Mouse (Mus musculus) neural tube, embryonic 14.5 days (tissue): Measurements from ENCODE around the gene Cdcp1. TPM values are rescaled to one million over a fixed set of nuclear protein-coding genes. Genes with fewer than 3 reads are reported as not detected.

ENCODE experiments used
- ATAC-seq: fragments of 200-750 bp; cut with Nextera tagmentation; 2 replicates; pipeline ENCODE4 v1.8.0; 2017; ENCODE audit warnings: low read depth, mild to moderate bottlenecking, moderate TSS enrichment, moderate library complexity
- H3K27ac ChIP-seq: fragments of 300-500 bp; sonication (generic); 2 replicates; pipeline ENCODE4 v1.5.1; 2014; ENCODE audit warnings: low read depth, mild to moderate bottlenecking, control low read depth, low read length, moderate library complexity, mixed read lengths
- H3K27me3 ChIP-seq: fragments of 300-500 bp; sonication (generic); 2 replicates; pipeline ENCODE4 v1.6.1; 2014; ENCODE audit warnings: low read length; ENCODE audit not compliant: control insufficient read depth, insufficient read depth
- H3K36me3 ChIP-seq: fragments of 300-500 bp; sonication (generic); 2 replicates; pipeline ENCODE4 v1.6.1; 2014; ENCODE audit warnings: low read length, mixed read lengths; ENCODE audit not compliant: control insufficient read depth, insufficient read depth
- H3K4me1 ChIP-seq: fragments of 300-500 bp; sonication (generic); 2 replicates; pipeline ENCODE4 v1.6.1; 2014; ENCODE audit warnings: low read length; ENCODE audit not compliant: control insufficient read depth, insufficient read depth
- H3K4me2 ChIP-seq: fragments of 300-500 bp; sonication (generic); 2 replicates; pipeline ENCODE4 v1.6.1; 2014; ENCODE audit warnings: mild to moderate bottlenecking, low read depth, low read length, control low read depth
- H3K4me3 ChIP-seq: fragments of 300-500 bp; sonication (generic); 2 replicates; pipeline ENCODE4 v1.5.1; 2014; ENCODE audit warnings: low read depth, low read length, control low read depth, mixed read lengths
- H3K9ac ChIP-seq: fragments of 300-500 bp; sonication (generic); replicated peaks from 2 replicates; pipeline ENCODE4 v1.6.1; 2014; ENCODE audit warnings: low read depth, mild to moderate bottlenecking, control low read depth, low read length, mixed read lengths
- H3K9me3 ChIP-seq: fragments of 300-500 bp; sonication (generic); 2 replicates; pipeline ENCODE4 v1.6.1; 2016; ENCODE audit warnings: low read length; ENCODE audit not compliant: control insufficient read depth
- WGBS: fragments of 180-500 bp; shearing (Covaris S2); extraction: QIAGEN DNeasy Blood & Tissue Kit; methylation state at CpG from one replicate; pipeline ENCODE4 v1.1.7; 2014; 5-methylcytosine and 5-hydroxymethylcytosine counted together
- polyA plus RNA-seq: library from polyadenylated mRNA; unstranded; fragments of >200 nt; fragmentation: Nextera tagmentation; extraction: Ambion mirVana; gene quantifications from 2 replicates; pipeline ENCODE4 v1.2.1, GENCODE M21; 2014

Gene Cdcp1
- polyA plus RNA-seq, 1 experiment from 2014 or later = 0.08 TPM

DNA sequence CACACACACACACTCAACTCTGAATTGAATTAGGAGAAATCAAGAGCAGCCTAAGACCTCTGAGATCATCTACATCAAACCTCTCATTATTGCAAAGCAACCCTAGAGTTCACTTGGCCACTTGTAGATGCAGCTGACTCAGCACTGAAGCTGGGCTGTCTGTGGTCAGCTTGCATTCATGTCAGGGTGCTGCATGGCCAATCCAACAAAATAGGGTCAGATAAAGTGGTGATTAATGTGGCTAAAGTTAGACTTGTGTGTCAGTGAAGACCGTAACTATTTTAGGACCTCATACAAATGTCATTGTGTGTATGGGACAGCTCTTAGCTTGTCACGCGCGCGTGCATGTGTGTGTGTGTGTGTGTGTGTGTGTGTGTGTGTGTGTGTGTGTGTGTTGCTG lies 28.2 kb downstream of the Cdcp1 start:
- no peak for ATAC-seq
- Histone ChIP-seq H3K9me3 (no peaks in the 10 kb centered on the region), H3K4me2 (no peak overlapping the region), H3K27ac (no peak overlapping the region), H3K9ac (no peak overlapping the region), H3K27me3 (no peaks in the 10 kb centered on the region), H3K4me1 (no peaks in the 10 kb centered on the region), H3K4me3 (no peak overlapping the region), H3K36me3 (no peaks in the 10 kb centered on the region)
- WGBS = 99% methylated on average over 5 of the region's 5 CpGs

DNA sequence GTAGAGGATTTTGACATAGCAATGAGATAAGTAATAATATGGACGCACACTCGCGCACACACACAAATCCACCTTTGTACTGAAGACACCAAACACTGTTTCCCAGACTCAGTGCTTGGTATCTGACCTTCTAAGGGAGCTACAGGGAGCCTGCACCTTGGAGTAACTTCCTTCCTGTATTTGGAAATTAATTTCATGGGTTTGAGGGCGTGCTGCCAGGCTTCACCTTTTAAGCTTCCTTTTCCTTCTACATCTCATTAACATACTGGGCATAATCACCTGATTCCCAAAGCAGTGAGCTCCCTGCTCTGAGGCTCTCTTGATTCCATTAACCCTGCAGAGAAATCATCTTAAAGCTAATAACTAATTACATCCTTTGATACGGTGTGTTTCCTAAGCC lies 29.7 kb downstream of the Cdcp1 start:
- Histone ChIP-seq H3K9ac (no peak overlapping the region), H3K36me3 (no peaks in the 10 kb centered on the region), H3K9me3 (no peaks in the 10 kb centered on the region), H3K4me3 (no peak overlapping the region), H3K4me1 (no peaks in the 10 kb centered on the region), H3K27ac (no peak overlapping the region), H3K27me3 (no peaks in the 10 kb centered on the region), H3K4me2 (no peak overlapping the region)
- 85% methylated on average over 5 of the region's 5 CpGs for WGBS
- no peak for ATAC-seq

DNA sequence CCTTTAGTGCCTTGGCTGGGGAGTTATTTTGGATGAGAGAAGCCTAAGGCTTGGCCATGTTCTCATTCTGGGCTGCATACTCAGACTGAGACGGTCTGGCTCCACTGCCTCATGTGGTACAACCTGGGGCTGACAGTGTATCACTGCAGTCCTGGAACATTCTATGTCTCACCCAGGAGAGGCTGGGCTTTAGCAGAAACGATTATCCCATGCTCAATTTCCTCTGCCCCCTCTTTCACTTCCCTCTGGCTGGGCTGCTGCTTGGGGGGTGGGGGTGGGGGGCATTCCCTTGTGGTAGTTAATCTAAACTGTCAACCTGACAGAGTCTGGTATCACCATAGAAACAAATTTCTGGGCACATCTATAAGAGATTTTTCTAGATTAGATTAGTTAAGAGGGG lies 30.3 kb downstream of the Cdcp1 start:
- Histone ChIP-seq H3K4me1 (no peaks in the 10 kb centered on the region), H3K4me2 (no peak overlapping the region), H3K4me3 (no peak overlapping the region), H3K36me3 (no peaks in the 10 kb centered on the region), H3K9me3 (no peaks in the 10 kb centered on the region), H3K27ac (no peak overlapping the region), H3K9ac (no peak overlapping the region), H3K27me3 (no peaks in the 10 kb centered on the region)
- no peak for ATAC-seq
- 50% methylated on average over 2 of the region's 2 CpGs for WGBS

DNA sequence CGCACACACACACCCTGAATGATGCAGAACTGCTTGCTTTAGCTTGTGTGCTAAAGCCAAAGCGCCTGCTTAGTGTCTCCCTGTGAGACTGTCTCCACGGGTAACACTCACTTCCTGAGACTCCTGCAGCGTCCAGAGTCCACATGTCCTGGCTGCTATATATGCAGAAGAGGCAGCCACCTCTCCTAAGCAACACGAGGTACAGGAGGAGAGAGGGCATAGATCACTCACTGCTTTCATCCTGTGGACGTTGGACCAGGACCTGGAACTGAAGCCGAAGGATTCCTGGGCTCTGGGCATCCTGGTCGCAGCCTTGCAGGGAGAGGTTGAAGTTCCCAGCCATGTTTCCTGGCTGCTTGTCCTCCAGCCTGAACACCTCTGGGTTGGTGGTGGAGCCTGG lies 32.6 kb downstream of the Cdcp1 start:
- no peaks in the 10 kb centered on the region for H3K4me1 ChIP-seq
- 83% methylated on average over 8 of the region's 8 CpGs for WGBS
- no peaks in the 10 kb centered on the region for H3K27me3 ChIP-seq
- no peak for ATAC-seq
- no peaks in the 10 kb centered on the region for H3K36me3 ChIP-seq
- H3K4me2 ChIP-seq = no peak overlapping the region
- no peak overlapping the region for H3K4me3 ChIP-seq
- H3K9ac ChIP-seq = no peak overlapping the region
- no peak overlapping the region for H3K27ac ChIP-seq
- H3K9me3 ChIP-seq = no peaks in the 10 kb centered on the region

GRCm38 (mm10) chr9:123180003-123180402 lies 35.8 kb downstream of the Cdcp1 start:
- no peaks in the 10 kb centered on the region for H3K27me3 ChIP-seq
- no peaks in the 10 kb centered on the region for H3K36me3 ChIP-seq
- WGBS = 95% methylated on average over 6 of the region's 6 CpGs
- no peak overlapping the region for H3K9ac ChIP-seq
- no peak for ATAC-seq
- H3K9me3 ChIP-seq = no peaks in the 10 kb centered on the region
- no peak overlapping the region for H3K4me2 ChIP-seq
- H3K4me3 ChIP-seq = no peak overlapping the region
- H3K4me1 ChIP-seq = no peaks in the 10 kb centered on the region
- no peak overlapping the region for H3K27ac ChIP-seq

DNA sequence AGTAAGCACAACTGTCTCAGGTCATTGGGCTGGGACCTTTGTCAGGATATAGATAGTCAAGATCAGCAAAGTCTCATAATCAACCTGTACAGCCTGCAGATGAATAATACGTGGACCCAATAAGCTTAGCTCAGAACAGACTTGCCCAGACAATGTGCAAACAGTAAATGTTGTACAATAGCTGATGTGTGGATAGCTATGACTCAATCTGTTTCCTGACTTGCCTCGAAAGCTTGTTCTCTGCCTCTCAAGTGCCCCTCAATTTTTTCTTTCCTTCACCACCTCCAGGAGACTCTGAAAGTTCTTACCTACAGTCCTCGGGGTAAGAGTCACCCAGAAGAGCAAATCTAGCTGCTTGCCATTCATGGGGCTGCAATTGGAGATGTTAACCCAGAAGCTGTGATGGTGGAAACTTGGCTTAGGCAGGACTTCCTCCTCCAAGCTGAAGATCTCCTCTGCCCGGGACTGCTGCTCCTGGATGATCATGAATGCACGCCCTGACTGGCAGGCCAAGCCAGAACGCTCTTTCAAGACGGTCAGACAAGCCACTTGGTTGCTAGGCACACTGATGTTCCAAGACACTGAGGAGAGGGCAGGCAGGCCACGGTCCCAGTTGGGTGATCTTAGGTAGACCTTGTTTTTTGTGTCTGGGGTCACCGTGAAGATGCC lies 38.3 kb downstream of the Cdcp1 start:
- H3K27ac ChIP-seq = no peak overlapping the region
- no peaks in the 10 kb centered on the region for H3K27me3 ChIP-seq
- no peak for ATAC-seq
- no peaks in the 10 kb centered on the region for H3K36me3 ChIP-seq
- no peak overlapping the region for H3K4me2 ChIP-seq
- H3K9me3 ChIP-seq = no peaks in the 10 kb centered on the region
- 91% methylated on average over 9 of the region's 9 CpGs for WGBS
- no peak overlapping the region for H3K4me3 ChIP-seq
- H3K9ac ChIP-seq = no peak overlapping the region
- no peaks in the 10 kb centered on the region for H3K4me1 ChIP-seq

- Histone ChIP-seq H3K9me3 (no peaks in the 10 kb centered on the region), H3K4me3 (no peak overlapping the region), H3K4me2 (no peak overlapping the region), H3K27me3 (no peaks in the 10 kb centered on the region), H3K36me3 (no peaks in the 10 kb centered on the region), H3K4me1 (no peaks in the 10 kb centered on the region), H3K27ac (no peak overlapping the region), H3K9ac (no peak overlapping the region)
- no peak for ATAC-seq
- WGBS = 28% methylated on average over 4 of the region's 4 CpGs
Observed at GRCm38 (mm10) chr9:123174356-123174755, 41.5 kb downstream of the Cdcp1 start.

DNA sequence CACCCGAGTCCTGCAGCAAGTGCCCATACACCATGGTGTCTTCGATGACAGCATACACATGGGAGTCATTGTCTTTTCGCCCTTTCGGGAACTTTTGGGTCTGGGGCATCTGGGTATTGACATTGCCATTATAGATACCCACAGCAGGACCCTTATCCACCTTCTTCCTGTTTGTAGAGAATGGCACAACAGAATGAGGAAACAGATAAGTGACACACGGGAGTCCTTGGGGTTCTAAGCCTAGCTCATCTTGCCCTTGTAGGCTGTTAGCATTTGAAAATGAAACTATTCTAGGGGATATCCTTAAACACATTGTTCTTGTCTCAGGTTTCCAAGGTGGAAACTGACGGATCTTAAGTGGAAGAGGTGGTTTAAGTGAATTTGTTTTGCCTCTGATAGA lies 42.1 kb downstream of the Cdcp1 start:
- no peaks in the 10 kb centered on the region for H3K9me3 ChIP-seq
- no peaks in the 10 kb centered on the region for H3K4me1 ChIP-seq
- no peak overlapping the region for H3K9ac ChIP-seq
- H3K4me2 ChIP-seq = no peak overlapping the region
- no peak for ATAC-seq
- H3K27me3 ChIP-seq = no peaks in the 10 kb centered on the region
- no peak overlapping the region for H3K4me3 ChIP-seq
- H3K36me3 ChIP-seq = no peaks in the 10 kb centered on the region
- WGBS = 92% methylated on average over 6 of the region's 6 CpGs
- no peak overlapping the region for H3K27ac ChIP-seq

GRCm38 (mm10) chr9:123165781-123166443 lies 49.9 kb downstream of the Cdcp1 start:
- Histone ChIP-seq H3K4me1 (no peaks in the 10 kb centered on the region), H3K36me3 (no peaks in the 10 kb centered on the region), H3K27ac (no peak overlapping the region), H3K27me3 (no peaks in the 10 kb centered on the region), H3K4me3 (no peak overlapping the region), H3K9me3 (no peaks in the 10 kb centered on the region), H3K4me2 (no peak overlapping the region), H3K9ac (no peak overlapping the region)
- no peak for ATAC-seq
- WGBS = 73% methylated on average over 3 of the region's 3 CpGs
